Mouse (Mus musculus) liver (tissue): Measurements from ENCODE around the gene Paip2b.
A peak's percentile ranks its signal among the peaks of the same experiment; 100 is the strongest.
"Not testable (repeated sequence)": the region's sequence is repeated elsewhere in the genome, so short reads cannot be mapped to it uniquely, and the experiment has no call there.

Experiments used
- DNase-seq: peaks from one replicate; pipeline ENCODE4 v3.0.0-alpha.2; 2020; ENCODE audit warnings: mixed read lengths

The Paip2b gene

GRCm38 (mm10) chr6:83796686-83797085, 34.9 kb downstream of the Paip2b start:
- no peak for DNase-seq

GRCm38 (mm10) chr6:83795492-83795900, 36.0 kb downstream of the Paip2b start:
- DNase-seq, result peak; percentile 21

- peak; percentile 93 for DNase-seq
These were observed 36.7 kb downstream of the Paip2b start, which contains the start of gene Nagk for GRCm38 (mm10) chr6:83794760-83795296. Gene Nagk (plus strand): TSS chr6:83794982.

GRCm38 (mm10) chr6:83791251-83791890, 40.2 kb downstream of the Paip2b start:
- no peak for DNase-seq

- DNase-seq, result not testable (repeated sequence)
These were observed 41.0 kb downstream of the Paip2b start for GRCm38 (mm10) chr6:83790533-83790932.

GRCm38 (mm10) chr6:83788554-83788953, 43.0 kb downstream of the Paip2b start:
- DNase-seq, result no peak

- no peak for DNase-seq
These were observed 45.1 kb downstream of the Paip2b start for GRCm38 (mm10) chr6:83786426-83786825.

- DNase-seq, result peak; percentile 62
These were observed 52.5 kb downstream of the Paip2b start for GRCm38 (mm10) chr6:83779026-83779425.

- DNase-seq, result no peak
These were observed 53.2 kb downstream of the Paip2b start for GRCm38 (mm10) chr6:83778306-83778705.

- peak; percentile 90 for DNase-seq
These were observed 55.8 kb downstream of the Paip2b start, which contains the start of gene Tex261 for GRCm38 (mm10) chr6:83775638-83776293. Gene Tex261 (minus strand): TSS chr6:83775813.

GRCm38 (mm10) chr6:83774781-83775563, 56.6 kb downstream of the Paip2b start:
- peak; percentile 16 for DNase-seq

GRCm38 (mm10) chr6:83774126-83774525, 57.4 kb downstream of the Paip2b start:
- peak; percentile 18 for DNase-seq

- DNase-seq, result no peak
These were observed 63.1 kb downstream of the Paip2b start for GRCm38 (mm10) chr6:83768485-83768884.

- no peak for DNase-seq
These were observed 64.6 kb downstream of the Paip2b start for GRCm38 (mm10) chr6:83766982-83767381.

GRCm38 (mm10) chr6:83762880-83763431, 68.6 kb downstream of the Paip2b start:
- DNase-seq, result peak; percentile 24

- no peak for DNase-seq
These were observed 69.2 kb downstream of the Paip2b start, which contains the start of gene Ankrd53 for GRCm38 (mm10) chr6:83762344-83762743. Gene Ankrd53 (plus strand): TSS chr6:83762644.

GRCm38 (mm10) chr6:83756051-83756450, 75.5 kb downstream of the Paip2b start:
- DNase-seq, result no peak
